Mouse (Mus musculus) liver, embryonic 14.5 days (tissue): ENCODE measurements at regions not wholly inside any gene's neighbourhood (a gene's known extent, or its start where the extent isn't known, plus 50 kb on each side); places are given as distances from the start of the nearest gene placed in this dataset.

ENCODE experiments used
- ATAC-seq: fragments of 200-750 bp; cut with Nextera tagmentation; 2 replicates; pipeline ENCODE4 v1.8.0; 2017; ENCODE audit warnings: moderate number of reproducible peaks, mild to moderate bottlenecking, moderate library complexity; ENCODE audit not compliant: insufficient read depth
- DNase-seq, 3 experiments: peaks; one replicate each; pipeline ENCODE4 v3.0.0-alpha.2; 2012 to 2013; ENCODE audit warnings: low read depth in 3 of 3, low spot score in 3 of 3
- H3K27ac ChIP-seq: fragments of 300-500 bp; sonication (generic); 2 replicates; pipeline ENCODE4 v1.5.1; 2014; ENCODE audit warnings: moderate library complexity, mild to moderate bottlenecking, control low read depth, inconsistent platforms
- H3K27me3 ChIP-seq: fragments of 300-500 bp; sonication (generic); 2 replicates; pipeline ENCODE4 v1.6.1; 2014; ENCODE audit warnings: mild to moderate bottlenecking, low read length, moderate library complexity; ENCODE audit not compliant: control insufficient read depth, insufficient read depth
- H3K36me3 ChIP-seq: fragments of 300-500 bp; sonication (generic); replicated peaks from 2 replicates; pipeline ENCODE4 v1.6.1; 2014; ENCODE audit warnings: low read depth; ENCODE audit not compliant: control insufficient read depth, insufficient read depth
- H3K4me1 ChIP-seq, 2 experiments: fragments of 200-500 bp in 1 of 2; fragments of 300-500 bp in 1 of 2; sonication (generic) in 1 of 2; replicated peaks; 2 replicates each; pipeline ENCODE4 v1.6.1; 2012 to 2014; ENCODE audit warnings: antibody characterized with exemption in 1 of 2, inconsistent platforms in 1 of 2, low read length in 1 of 2; ENCODE audit not compliant: control insufficient read depth in 2 of 2, insufficient read depth in 2 of 2
- H3K4me2 ChIP-seq: fragments of 300-500 bp; sonication (generic); 2 replicates; pipeline ENCODE4 v1.6.1; 2014; ENCODE audit warnings: low read depth, mild to moderate bottlenecking, control low read depth, moderate library complexity
- H3K4me3 ChIP-seq, 2 experiments: fragments of 200-500 bp in 1 of 2; fragments of 300-500 bp in 1 of 2; sonication (generic) in 1 of 2; 2 replicates each; pipeline ENCODE4 v1.5.1; 2012 to 2014; ENCODE audit warnings: low read depth in 2 of 2, low read length in 2 of 2, mild to moderate bottlenecking in 2 of 2, control low read depth in 1 of 2, inconsistent platforms in 1 of 2, moderate library complexity in 1 of 2; ENCODE audit not compliant: insufficient read depth in 1 of 2
- H3K9ac ChIP-seq: fragments of 300-500 bp; sonication (generic); replicated peaks from 2 replicates; pipeline ENCODE4 v1.6.1; 2014; ENCODE audit warnings: mild to moderate bottlenecking, control low read depth, moderate library complexity
- H3K9me3 ChIP-seq: fragments of 300-500 bp; sonication (generic); 2 replicates; pipeline ENCODE4 v1.6.1; 2016; ENCODE audit warnings: low read length, mixed read lengths; ENCODE audit not compliant: control insufficient read depth
- CTCF ChIP-seq: IDR thresholded peaks from 2 replicates; pipeline ENCODE4 v1.5.1; 2016; ENCODE audit warnings: antibody characterized with exemption, low read depth, control low read depth
- EP300 ChIP-seq: IDR thresholded peaks from 2 replicates; pipeline ENCODE4 v1.6.1; 2016; ENCODE audit warnings: antibody characterized with exemption, low read depth
- WGBS: fragments of 180-500 bp; shearing (Covaris S2); extraction: QIAGEN DNeasy Blood & Tissue Kit; methylation state at CpG from one replicate; pipeline ENCODE4 v1.1.7; 2014; ENCODE audit not compliant: insufficient replicate concordance; 5-methylcytosine and 5-hydroxymethylcytosine counted together

GRCm38 (mm10) chr13:32555064-32555463 lies 216.5 kb upstream of the Gmds start:
- Histone ChIP-seq H3K9ac (no peak overlapping the region), H3K27me3 (no peaks in the 10 kb centered on the region), H3K4me1 (no peaks in the 10 kb centered on the region), H3K36me3 (no peaks in the 10 kb centered on the region), H3K9me3 (no peaks in the 10 kb centered on the region), H3K4me2 (no peak overlapping the region), H3K27ac (no peak overlapping the region), H3K4me3 (no peak overlapping the region)
- WGBS = 85% methylated on average over 1 of the region's 1 CpGs
- TF ChIP-seq CTCF (no peak), EP300 (no peak)
- no peak for ATAC-seq
- no peak for DNase-seq

- Histone ChIP-seq H3K4me3 (no peak overlapping the region), H3K9me3 (no peaks in the 10 kb centered on the region), H3K36me3 (no peaks in the 10 kb centered on the region), H3K4me2 (no peak overlapping the region), H3K4me1 (no peaks in the 10 kb centered on the region), H3K9ac (no peak overlapping the region), H3K27me3 (no peaks in the 10 kb centered on the region), H3K27ac (no peak overlapping the region)
- TF ChIP-seq CTCF (no peak), EP300 (no peak)
- WGBS = 61% methylated on average over 3 of the region's 3 CpGs
- ATAC-seq = no peak
- DNase-seq = no peak
Measured at GRCm38 (mm10) chr13:32554601-32555000, 216.1 kb upstream of the Gmds start.

GRCm38 (mm10) chr13:32553136-32553535 lies 214.6 kb upstream of the Gmds start:
- no peak for DNase-seq
- Histone ChIP-seq H3K9ac (no peak overlapping the region), H3K4me1 (no peaks in the 10 kb centered on the region), H3K36me3 (no peaks in the 10 kb centered on the region), H3K4me2 (no peak overlapping the region), H3K4me3 (no peak overlapping the region), H3K27ac (no peak overlapping the region), H3K9me3 (no peaks in the 10 kb centered on the region), H3K27me3 (no peaks in the 10 kb centered on the region)
- TF ChIP-seq CTCF = no peak
- TF ChIP-seq EP300 = no peak
- no peak for ATAC-seq
- 60% methylated on average over 4 of the region's 4 CpGs for WGBS

- no peak overlapping the region for H3K4me2 ChIP-seq
- no peaks in the 10 kb centered on the region for H3K36me3 ChIP-seq
Measured at GRCm38 (mm10) chr13:32550113-32550512, 211.6 kb upstream of the Gmds start.

GRCm38 (mm10) chr13:32547126-32547525 lies 208.6 kb upstream of the Gmds start:
- no peaks in the 10 kb centered on the region for H3K36me3 ChIP-seq
- no peak overlapping the region for H3K9ac ChIP-seq
- no peak overlapping the region for H3K4me2 ChIP-seq
- ATAC-seq (no peak), DNase-seq (no peak)
- H3K27me3 ChIP-seq = no peaks in the 10 kb centered on the region
- WGBS = 60% methylated on average over 7 of the region's 7 CpGs
- no peak for TF ChIP-seq EP300
- TF ChIP-seq CTCF = no peak
- H3K9me3 ChIP-seq = no peaks in the 10 kb centered on the region
- no peaks in the 10 kb centered on the region for H3K4me1 ChIP-seq
- H3K27ac ChIP-seq = no peak overlapping the region
- H3K4me3 ChIP-seq = no peak overlapping the region

More at GRCm38 (mm10) chr13:32550113-32550512, 211.6 kb upstream of the Gmds start:
- ATAC-seq (no peak), DNase-seq (no peak)
- Histone ChIP-seq H3K9me3 (no peaks in the 10 kb centered on the region), H3K4me1 (no peaks in the 10 kb centered on the region), H3K27me3 (no peaks in the 10 kb centered on the region), H3K27ac (no peak overlapping the region), H3K9ac (no peak overlapping the region), H3K4me3 (no peak overlapping the region)
- WGBS = 66% methylated on average over 3 of the region's 3 CpGs
- TF ChIP-seq EP300 (no peak), CTCF (no peak)
